Mouse (Mus musculus) CH12.LX (cell line): ENCODE data around the gene Afg1l. TPM values are rescaled to one million over a fixed set of nuclear protein-coding genes. Genes with fewer than 3 reads are reported as not detected.

ENCODE experiments used
- DNase-seq: peaks from one replicate; pipeline ENCODE4 v3.0.0-alpha.2; 2013; ENCODE audit errors: extremely low read depth
- H3K27ac ChIP-seq: 2 replicates; pipeline ENCODE4 v1.5.1; 2012; ENCODE audit warnings: low read depth, mild to moderate bottlenecking, control low read depth, moderate library complexity; ENCODE audit not compliant: insufficient read depth
- H3K27me3 ChIP-seq: replicated peaks from 2 replicates; pipeline ENCODE3; 2012; ENCODE audit warnings: inconsistent platforms
- H3K36me3 ChIP-seq, 2 experiments: replicated peaks in 1 of 2; 2 replicates each; pipeline versions ENCODE3 to v1.6.1; 2012; ENCODE audit warnings: inconsistent platforms in 1 of 2, low read length in 1 of 2, mild to moderate bottlenecking in 1 of 2, mixed read lengths in 1 of 2, moderate library complexity in 1 of 2; ENCODE audit not compliant: control insufficient read depth in 1 of 2, insufficient read depth in 1 of 2
- H3K4me1 ChIP-seq, 2 experiments: 2 replicates each; pipeline ENCODE4 v1.6.1; 2012; ENCODE audit warnings: inconsistent platforms in 1 of 2, moderate library complexity in 1 of 2; ENCODE audit not compliant: insufficient read depth in 2 of 2, control insufficient read depth in 1 of 2
- H3K4me2 ChIP-seq: 2 replicates; pipeline ENCODE4 v1.6.1; 2012; ENCODE audit warnings: low read depth, mild to moderate bottlenecking, control low read depth; ENCODE audit not compliant: poor library complexity, insufficient read depth, severe bottlenecking
- H3K4me3 ChIP-seq, 3 experiments: fragments of 150-350 bp in 1 of 3; sonication (generic) in 1 of 3; replicated peaks in 1 of 3; 2 replicates each; pipeline versions ENCODE3 to v1.5.1; 2011 to 2012; ENCODE audit warnings: low read depth in 2 of 3, low read length in 2 of 3, mild to moderate bottlenecking in 2 of 3, moderate library complexity in 2 of 3, control low read depth in 1 of 3, improper control_type of control experiment in 1 of 3, inconsistent platforms in 1 of 3, mixed read lengths in 1 of 3; ENCODE audit not compliant: poor library complexity in 1 of 3
- H3K79me2 ChIP-seq: replicated peaks from 2 replicates; pipeline ENCODE4 v1.6.1; 2012; ENCODE audit warnings: mild to moderate bottlenecking, moderate library complexity; ENCODE audit not compliant: control insufficient read depth, poor library complexity, insufficient read depth, severe bottlenecking; ENCODE audit errors: extremely low read depth
- H3K9ac ChIP-seq: 2 replicates; pipeline ENCODE4 v1.6.1; 2012; ENCODE audit warnings: low read depth, mild to moderate bottlenecking, control low read depth, moderate library complexity; ENCODE audit not compliant: insufficient read depth
- H3K9me3 ChIP-seq: replicated peaks from 2 replicates; pipeline ENCODE3; 2012; ENCODE audit warnings: low read length, inconsistent platforms, mixed read lengths
- BHLHE40 ChIP-seq: IDR thresholded peaks from 2 replicates; pipeline ENCODE4 v1.6.1; 2011; ENCODE audit warnings: mild to moderate bottlenecking, low read depth, low read length, improper control_type of control experiment
- CHD1 ChIP-seq: IDR thresholded peaks from 2 replicates; pipeline ENCODE4 v1.6.1; 2012; ENCODE audit warnings: low read depth, low read length, improper control_type of control experiment, inconsistent platforms
- CHD2 ChIP-seq: IDR thresholded peaks from 2 replicates; pipeline ENCODE4 v1.6.1; 2011; ENCODE audit warnings: low read length, improper control_type of control experiment
- EP300 ChIP-seq: IDR thresholded peaks from 2 replicates; pipeline ENCODE4 v1.6.1; 2011; ENCODE audit warnings: low read length, improper control_type of control experiment
- ETS1 ChIP-seq: conservative IDR thresholded peaks from 2 replicates; pipeline ENCODE4 v1.6.1; 2012; ENCODE audit warnings: low read depth, mild to moderate bottlenecking, inconsistent platforms, low read length, improper control_type of control experiment, moderate library complexity
- HCFC1 ChIP-seq: IDR thresholded peaks from 2 replicates; pipeline ENCODE4 v1.6.1; 2012; ENCODE audit warnings: low read depth, mild to moderate bottlenecking, inconsistent platforms, low read length, improper control_type of control experiment
- IRF4 ChIP-seq: IDR thresholded peaks from 2 replicates; pipeline ENCODE4 v1.6.1; 2014; ENCODE audit warnings: low read depth, mild to moderate bottlenecking, inconsistent platforms, low read length, improper control_type of control experiment
- JUND ChIP-seq: conservative IDR thresholded peaks from 2 replicates; pipeline ENCODE4 v1.6.1; 2011; ENCODE audit warnings: low read depth, low read length, improper control_type of control experiment
- MAFK ChIP-seq: IDR thresholded peaks from 2 replicates; pipeline ENCODE4 v1.6.1; 2011; ENCODE audit warnings: low read length, improper control_type of control experiment; ENCODE audit not compliant: insufficient replicate concordance
- MXI1 ChIP-seq: IDR thresholded peaks from 2 replicates; pipeline ENCODE4 v1.6.1; 2011; ENCODE audit warnings: mild to moderate bottlenecking, low read depth, low read length, improper control_type of control experiment
- MYC ChIP-seq: IDR thresholded peaks from 2 replicates; pipeline ENCODE4 v1.6.1; 2011; ENCODE audit warnings: low read depth, mild to moderate bottlenecking, improper control_type of control experiment, low read length
- NELFE ChIP-seq: IDR thresholded peaks from 2 replicates; pipeline ENCODE4 v1.6.1; 2011; ENCODE audit warnings: low read depth, low read length, improper control_type of control experiment
- PAX5 ChIP-seq: IDR thresholded peaks from 2 replicates; pipeline ENCODE4 v1.6.1; 2012; ENCODE audit warnings: low read length, inconsistent platforms, mixed read lengths
- POLR2A ChIP-seq: IDR thresholded peaks from 2 replicates; pipeline ENCODE4 v1.6.1; 2011; ENCODE audit warnings: low read depth, mild to moderate bottlenecking, improper control_type of control experiment, low read length
- RCOR1 ChIP-seq: conservative IDR thresholded peaks from 2 replicates; pipeline ENCODE4 v1.6.1; 2012; ENCODE audit warnings: low read depth, mild to moderate bottlenecking, inconsistent platforms, low read length, improper control_type of control experiment
- SIN3A ChIP-seq: IDR thresholded peaks from 2 replicates; pipeline ENCODE4 v1.6.1; 2012; ENCODE audit warnings: low read length, improper control_type of control experiment, inconsistent platforms
- SMC3 ChIP-seq: IDR thresholded peaks from 2 replicates; pipeline ENCODE4 v1.6.1; 2011; ENCODE audit warnings: low read depth, low read length, improper control_type of control experiment
- TBP ChIP-seq: conservative IDR thresholded peaks from 2 replicates; pipeline ENCODE4 v1.6.1; 2011; ENCODE audit warnings: low read depth, low read length, improper control_type of control experiment
- TCF12 ChIP-seq: IDR thresholded peaks from 2 replicates; pipeline ENCODE4 v1.6.1; 2014; ENCODE audit warnings: low read depth, mild to moderate bottlenecking, inconsistent platforms, low read length, improper control_type of control experiment
- UBTF ChIP-seq: IDR thresholded peaks from 2 replicates; pipeline ENCODE4 v1.6.1; 2012; ENCODE audit warnings: low read depth, mild to moderate bottlenecking, inconsistent platforms, low read length, improper control_type of control experiment, moderate library complexity
- ZNF384 ChIP-seq: IDR thresholded peaks from 2 replicates; pipeline ENCODE4 v1.6.1; 2012; ENCODE audit warnings: low read depth, low read length, improper control_type of control experiment, inconsistent platforms
- dilution Hi-C: fragments of 300-500 bp; cut with MboI; formaldehyde crosslinking; loops from 2 replicates; pipeline ENCODE4 v1.14.3; 2020; ENCODE audit warnings: low sequenced_read_pairs; ENCODE audit not compliant: extremely low pct_unique_long_range_greater_than_20kb, extremely low pct_ligation_motif_present
- in situ Hi-C: fragments of 300-500 bp; cut with MboI; formaldehyde crosslinking; loops from 3 replicates; pipeline ENCODE4 v1.14.3; 2019; ENCODE audit warnings: low sequenced_read_pairs, low pct_ligation_motif_present, low pct_unique_long_range_greater_than_20kb, mixed read lengths
- polyA plus RNA-seq: library from polyadenylated mRNA; unstranded; fragments of >175 nt; gene quantifications from 2 replicates; pipeline ENCODE4 v1.2.1, GENCODE M21; 2012; ENCODE audit warnings: low read depth; ENCODE audit not compliant: insufficient read length
- total RNA-seq, 2 experiments: library from RNA; depleted of rRNA; stranded (reverse); fragments of 300-350 nt in 1 of 2; fragments of >200 nt in 1 of 2; gene quantifications; 2 replicates each; pipeline ENCODE4 v1.2.3; 2012 to 2014

Afg1l gene
- total and polyA plus RNA-seq, 3 experiments = 3.1 to 6.9 (median 4.5) TPM

DNA sequence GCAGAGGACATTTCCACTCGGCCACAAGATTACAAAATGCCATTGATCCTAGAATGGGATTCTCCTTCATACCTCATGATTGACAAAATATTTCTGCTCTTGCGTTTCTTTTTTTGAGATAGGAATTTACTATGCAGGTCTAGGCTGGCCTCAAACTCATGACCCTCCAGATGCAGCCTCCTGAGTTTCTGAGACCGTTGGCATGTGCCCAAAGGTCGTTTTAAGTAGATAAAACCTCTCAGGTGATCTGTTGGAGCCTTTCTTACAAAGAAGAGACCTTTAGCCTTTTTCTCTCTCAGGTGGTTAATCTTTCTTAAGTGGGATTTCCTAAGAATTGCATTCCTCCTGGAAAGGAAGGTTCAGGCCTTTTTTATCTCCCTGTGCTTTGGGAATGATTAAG, 14.6 kb upstream of the Afg1l start:
- H3K9ac ChIP-seq = no peak overlapping the region
- no peak overlapping the region for H3K4me2 ChIP-seq
- no peaks in the 10 kb centered on the region for H3K27me3 ChIP-seq
- dilution Hi-C loops (no loop called here), in situ Hi-C loops (no loop called here)
- H3K36me3 ChIP-seq = no peaks in the 10 kb centered on the region
- H3K9me3 ChIP-seq = no peaks in the 10 kb centered on the region
- peaks cover 2 to 10% of the 10 kb centered on the region in 2 experiments; a peak in 1 of 4 replicates for H3K4me1 ChIP-seq
- H3K27ac ChIP-seq = no peak overlapping the region
- no peak overlapping the region for H3K4me3 ChIP-seq
- DNase-seq = no peak
- H3K79me2 ChIP-seq = no peaks in the 10 kb centered on the region
- no peak for TF ChIP-seq CHD1
- TF ChIP-seq MAFK = no peak
- no peak for TF ChIP-seq SIN3A
- TF ChIP-seq SMC3 = no peak
- no peak for TF ChIP-seq RCOR1
- TF ChIP-seq JUND = no peak
- no peak for TF ChIP-seq IRF4
- no peak for TF ChIP-seq TCF12
- no peak for TF ChIP-seq ETS1
- TF ChIP-seq MYC = no peak
- TF ChIP-seq UBTF = no peak
- TF ChIP-seq CHD2 = no peak
- TF ChIP-seq HCFC1 = no peak
- no peak for TF ChIP-seq NELFE
- TF ChIP-seq PAX5 = no peak
- no peak for TF ChIP-seq POLR2A

DNA sequence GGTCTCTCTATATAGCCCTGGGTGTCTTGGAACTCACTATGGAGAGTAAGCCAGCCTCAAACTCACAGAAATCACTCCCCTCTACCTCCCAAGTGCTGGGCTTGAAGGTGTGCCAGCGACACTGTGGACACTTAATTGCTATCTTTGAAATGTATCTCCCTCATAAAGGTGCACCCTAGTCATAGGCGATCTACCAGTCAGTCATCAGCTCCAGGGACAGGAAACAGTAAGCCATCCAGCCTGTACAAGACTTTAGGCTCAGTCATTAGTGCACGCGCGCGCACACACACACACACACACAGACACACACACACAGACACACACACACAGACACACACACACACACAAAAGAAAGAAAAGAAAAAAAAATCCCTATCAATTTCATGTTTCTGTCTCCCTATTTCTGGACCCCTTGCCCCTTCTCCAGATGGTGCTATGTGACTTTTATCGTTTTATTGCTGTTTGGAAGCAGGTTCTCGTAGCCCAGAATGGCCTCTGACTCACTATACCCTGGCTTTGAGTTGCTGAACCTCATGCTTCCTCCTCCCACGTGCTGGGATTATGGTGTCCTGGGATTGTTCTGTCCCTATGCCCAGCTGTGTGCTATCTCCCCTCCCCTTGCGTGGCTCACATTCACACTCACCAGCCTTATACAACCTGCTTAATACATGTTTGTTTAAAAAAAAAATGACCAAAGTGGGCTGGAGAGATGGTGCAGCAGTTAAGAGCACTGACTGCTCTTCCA, 13.8 kb upstream of the Afg1l start:
- Histone ChIP-seq H3K27me3 (no peaks in the 10 kb centered on the region), H3K9me3 (no peaks in the 10 kb centered on the region), H3K79me2 (no peaks in the 10 kb centered on the region), H3K27ac (no peak overlapping the region), H3K4me1 (peaks cover 2 to 10% of the 10 kb centered on the region in 2 experiments; a peak in 1 of 4 replicates), H3K4me3 (no peak overlapping the region), H3K9ac (no peak overlapping the region), H3K4me2 (no peak overlapping the region), H3K36me3 (no peaks in the 10 kb centered on the region)
- dilution Hi-C loops = no loop called here
- no peak for DNase-seq
- in situ Hi-C loops = no loop called here
- TF ChIP-seq NELFE (no peak), EP300 (no peak), MYC (no peak), POLR2A (no peak), BHLHE40 (no peak), TBP (no peak), MXI1 (no peak), ZNF384 (no peak), SIN3A (no peak), MAFK (no peak)
